Mouse (Mus musculus) common myeloid progenitor, adult 5-6 weeks (primary cell): Measurements from ENCODE around the gene Gp9. TPM values are rescaled to one million over a fixed set of nuclear protein-coding genes. Genes with fewer than 3 reads are reported as not detected.
A peak's percentile ranks its signal among the peaks of the same experiment; 100 is the strongest.

Source experiments
- ATAC-seq: replicated peaks from 2 replicates; pipeline ENCODE4 v1.8.0; 2016; ENCODE audit warnings: low read depth, mild to moderate bottlenecking, moderate TSS enrichment, inconsistent platforms; ENCODE audit not compliant: poor library complexity, severe bottlenecking
- total RNA-seq: library from RNA; stranded (forward); fragments of 200-1000, 187-1606 nt; gene quantifications from 2 replicates; pipeline ENCODE4 v1.2.3, GENCODE M21; 2017

Gene Gp9
- total RNA-seq, 1 experiment from 2014 or later: 13.4 TPM

DNA sequence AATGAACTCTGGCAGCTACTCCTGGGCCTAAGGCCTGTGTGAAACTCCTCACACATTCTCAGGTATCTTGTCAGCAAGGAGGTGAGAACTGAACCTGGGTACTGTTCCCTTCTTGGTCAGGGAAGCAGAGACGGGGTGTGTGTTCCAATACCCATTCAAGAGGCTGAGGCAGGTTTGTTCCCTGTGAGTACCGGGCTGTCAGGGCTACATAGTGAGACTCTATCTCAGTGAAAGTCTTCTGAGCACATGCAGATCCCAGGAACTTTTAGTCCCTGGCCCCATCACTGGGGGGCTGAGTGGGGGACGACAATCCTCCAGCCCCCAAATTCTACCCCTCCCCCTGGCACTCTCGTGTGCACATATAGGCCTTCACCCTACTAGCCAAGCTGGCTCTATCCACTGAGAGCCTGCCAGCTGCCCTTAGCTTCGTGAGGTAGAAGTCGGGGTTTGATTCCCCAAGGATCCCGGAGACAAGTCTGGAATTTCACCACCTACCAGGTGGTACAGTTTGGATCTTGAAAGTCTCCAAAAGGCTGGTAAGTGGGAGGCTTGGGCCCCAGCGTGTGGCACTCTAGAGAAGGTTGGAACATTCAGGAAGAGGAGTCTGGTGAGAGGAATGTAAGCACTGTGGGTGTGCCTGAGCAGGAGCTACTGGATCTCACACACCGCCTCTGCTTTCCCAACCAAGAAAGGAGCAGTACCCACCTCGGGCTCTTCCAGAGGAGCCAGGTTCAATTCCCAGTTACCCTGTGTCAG lies 2.9 kb downstream of the Gp9 start:
- ATAC-seq: no peak

DNA sequence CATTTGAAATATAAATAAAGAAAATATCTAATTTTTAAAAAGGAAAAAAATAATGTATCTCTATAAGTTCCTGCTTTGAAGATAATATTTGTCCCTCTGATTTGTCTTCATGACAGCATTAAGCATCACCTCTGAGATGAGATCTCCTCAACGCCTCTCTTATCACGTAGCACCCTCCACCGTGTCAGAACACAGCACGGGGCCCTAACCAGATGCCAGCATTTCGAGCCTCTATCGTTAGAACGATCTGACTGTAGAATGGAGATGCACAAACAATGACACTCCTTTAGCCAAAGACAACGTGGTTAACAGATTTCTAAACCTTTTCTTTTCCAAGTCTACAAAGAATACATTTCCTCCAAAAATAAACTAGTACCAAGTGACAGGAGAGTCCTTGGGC lies 6.2 kb downstream of the Gp9 start:
- ATAC-seq: no peak

DNA sequence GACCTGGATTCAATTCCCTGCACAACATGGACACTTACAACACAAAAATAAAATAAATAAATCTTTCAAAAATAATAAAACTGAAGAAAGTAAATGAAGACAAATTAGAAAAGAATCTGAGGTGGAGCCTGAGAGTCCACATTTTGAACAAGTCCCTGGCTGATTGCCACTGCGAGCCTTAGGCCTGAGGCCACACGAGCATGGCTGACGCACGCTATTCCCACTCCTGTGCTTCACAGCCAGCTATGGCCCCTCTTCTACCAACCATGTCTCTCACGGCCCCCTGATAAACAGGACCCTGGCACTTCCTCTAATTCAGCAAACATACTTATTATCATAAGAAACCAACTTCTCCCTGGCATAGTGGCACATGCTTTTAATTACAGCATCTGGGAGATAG lies 8.7 kb downstream of the Gp9 start:
- no peak for ATAC-seq

DNA sequence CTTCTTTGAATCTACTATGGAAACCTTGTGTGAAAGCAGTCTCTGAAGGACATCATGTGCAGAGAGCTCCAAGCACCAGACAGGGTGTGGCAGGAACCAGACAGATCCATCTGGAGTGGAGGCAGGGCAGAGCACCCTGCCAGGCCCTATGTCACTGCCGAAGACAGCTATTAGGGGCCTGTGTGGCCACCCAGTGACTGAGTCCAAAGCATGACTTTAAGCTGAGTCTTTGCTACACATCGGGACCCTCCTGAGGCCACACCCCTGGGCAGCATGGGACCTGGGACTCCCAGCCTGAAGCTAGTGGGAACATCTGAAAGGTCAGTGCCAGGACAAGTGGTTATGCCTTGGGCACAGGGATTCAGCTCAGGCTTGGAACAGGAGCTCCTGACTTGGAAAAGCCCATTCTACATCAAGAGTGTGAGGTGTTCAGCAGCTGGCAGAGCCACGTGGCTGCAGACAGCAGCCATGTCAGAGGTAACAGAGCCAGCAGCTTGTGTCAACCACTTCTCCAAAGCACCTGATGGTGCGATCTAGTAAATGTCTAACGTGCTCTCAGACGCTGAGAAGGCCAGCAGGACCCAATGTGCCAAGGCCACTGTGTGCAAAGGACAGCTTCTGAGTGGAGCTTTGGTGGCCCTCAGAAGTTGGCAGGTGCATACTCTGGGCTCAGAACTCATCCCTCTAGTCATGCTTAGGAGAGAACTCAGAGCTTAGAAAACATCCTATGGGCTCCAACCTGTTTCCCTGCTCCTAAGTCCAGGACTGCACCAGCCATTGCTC lies 9.4 kb downstream of the Gp9 start:
- ATAC-seq: no peak

DNA sequence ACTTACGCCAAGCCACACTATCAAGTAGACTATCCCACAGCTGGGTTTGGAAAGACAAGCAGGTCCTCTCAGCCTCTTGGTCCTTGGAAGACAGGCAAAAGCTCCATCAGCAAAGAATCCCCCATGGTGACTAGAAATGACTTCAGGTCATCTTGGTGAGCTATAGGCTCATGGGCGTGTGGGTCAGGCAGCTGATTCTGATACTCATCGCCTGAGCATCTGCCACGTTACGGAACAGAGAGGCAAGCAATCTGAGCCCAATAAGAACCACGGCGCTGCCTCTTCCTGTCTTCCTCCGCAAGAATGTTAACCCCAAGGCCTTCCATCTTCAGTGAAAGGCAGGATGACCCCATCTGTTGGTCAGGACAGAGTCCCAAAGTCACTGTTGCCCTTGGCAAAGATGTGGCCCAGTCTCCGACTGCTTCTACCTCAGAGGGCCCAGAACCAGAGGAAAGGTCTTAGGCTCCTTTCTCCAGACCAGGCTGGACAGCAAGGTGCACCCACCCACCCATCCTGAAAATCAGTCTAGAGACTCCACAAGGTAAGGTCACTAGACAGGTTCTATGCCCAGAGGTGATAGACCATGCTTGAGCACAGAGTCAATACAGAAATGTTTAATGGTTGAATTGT lies 10.5 kb downstream of the Gp9 start:
- ATAC-seq: no peak

DNA sequence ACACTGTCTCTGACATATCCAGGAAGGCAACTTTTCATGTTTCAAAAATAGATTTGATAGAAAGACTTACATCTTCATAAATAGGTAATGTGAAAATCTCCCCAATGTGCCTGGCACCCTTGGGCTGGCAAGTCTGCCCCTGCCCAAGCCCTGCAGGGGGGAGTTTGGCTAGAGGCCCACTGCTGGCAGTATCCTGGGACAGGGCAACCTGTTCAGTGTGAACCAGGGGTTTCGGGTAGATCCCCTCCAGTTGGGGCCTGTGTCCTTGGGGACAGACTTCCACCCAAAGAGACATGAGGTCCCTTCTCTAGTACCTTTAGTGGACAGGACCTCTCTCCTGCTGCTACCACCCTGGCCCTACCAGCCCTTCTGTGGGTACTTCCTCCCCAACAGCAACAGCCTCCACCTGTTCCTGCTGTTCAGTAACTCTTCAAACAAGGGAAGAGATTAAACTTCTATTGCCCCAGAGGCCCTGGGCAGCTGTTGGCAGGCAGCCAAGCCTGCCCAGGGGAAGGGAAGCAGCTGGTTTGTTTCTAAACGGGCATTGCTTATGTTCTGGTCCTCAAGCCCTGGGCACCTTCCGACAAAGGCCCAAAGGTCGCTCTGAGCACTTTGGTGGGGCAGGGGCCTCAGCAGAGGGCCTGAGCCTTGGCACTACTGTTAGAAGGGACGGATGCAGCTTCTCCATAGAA lies 11.2 kb downstream of the Gp9 start:
- peak; percentile 45 for ATAC-seq

DNA sequence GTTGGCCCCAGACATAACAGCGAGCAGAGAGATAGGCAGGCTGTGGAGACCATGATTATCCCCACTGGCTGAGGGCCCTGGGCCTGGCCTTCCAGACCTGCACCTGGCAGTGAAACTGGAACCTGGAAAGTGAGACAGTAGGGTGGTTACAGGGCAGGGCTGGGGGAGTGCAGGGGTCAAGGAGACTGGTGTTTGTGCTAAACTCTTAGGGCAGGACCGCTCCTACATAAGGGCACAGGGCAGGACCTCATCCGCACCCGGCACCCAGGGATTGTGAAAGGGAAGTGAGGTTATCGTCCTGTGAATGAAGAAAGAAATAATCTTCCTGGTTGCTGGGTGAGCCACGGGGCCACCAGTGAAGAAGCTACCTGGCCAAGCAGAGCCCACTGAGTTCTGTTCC lies 11.9 kb downstream of the Gp9 start:
- ATAC-seq: no peak

DNA sequence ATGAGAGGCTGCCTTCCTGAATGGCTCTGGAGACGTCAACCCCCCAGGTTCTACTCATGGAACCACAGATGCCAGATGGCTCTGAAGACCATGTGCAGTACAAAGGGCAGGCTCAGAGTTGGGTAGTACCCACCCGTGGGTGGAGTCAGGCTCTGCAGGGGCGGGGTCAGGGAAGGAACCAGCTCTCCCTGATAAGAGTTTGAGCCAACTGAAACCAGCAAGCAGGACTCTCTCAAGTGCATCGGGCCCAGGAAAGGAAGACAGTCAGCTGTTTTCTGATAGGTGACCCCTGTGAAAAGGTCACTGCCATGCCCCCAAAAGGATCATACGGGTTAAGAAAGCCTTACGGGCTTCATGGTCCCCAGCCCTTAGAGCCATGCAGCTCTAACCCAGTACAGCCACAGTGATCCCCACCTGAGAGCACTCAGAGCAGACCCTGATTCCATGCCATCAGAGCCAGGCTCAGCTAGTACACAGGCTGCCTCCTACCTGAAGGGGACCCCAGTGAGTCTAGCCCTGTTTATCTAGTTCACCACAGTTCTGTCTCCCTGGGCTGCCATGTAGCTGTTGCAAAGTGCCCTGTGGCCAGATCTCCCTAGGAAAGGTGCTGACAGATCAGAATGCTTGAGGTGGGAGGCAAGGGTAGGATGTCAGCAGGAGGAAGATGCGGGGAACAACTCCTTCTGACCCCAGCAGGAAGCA lies 13.1 kb downstream of the Gp9 start:
- peak; percentile 79 for ATAC-seq

DNA sequence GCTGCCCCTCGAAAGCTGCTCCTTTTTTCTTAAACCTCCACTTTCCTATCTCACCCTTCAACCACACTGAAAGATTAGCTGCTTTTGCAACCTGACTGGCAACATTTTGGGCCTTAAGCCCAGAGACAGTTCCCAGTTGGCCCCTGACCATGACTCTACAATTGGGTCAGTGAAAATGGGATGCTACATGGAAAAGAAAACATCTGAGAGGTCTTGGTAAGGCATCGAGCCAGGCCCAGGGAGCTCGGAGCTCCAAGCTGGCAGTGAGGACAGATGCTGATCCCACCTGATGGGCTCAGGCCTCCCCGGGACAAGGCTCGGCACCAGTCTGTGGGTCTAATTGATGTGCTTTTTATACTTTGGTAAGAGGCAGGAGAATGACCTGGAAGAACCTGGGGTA lies 14.0 kb downstream of the Gp9 start:
- no peak for ATAC-seq

DNA sequence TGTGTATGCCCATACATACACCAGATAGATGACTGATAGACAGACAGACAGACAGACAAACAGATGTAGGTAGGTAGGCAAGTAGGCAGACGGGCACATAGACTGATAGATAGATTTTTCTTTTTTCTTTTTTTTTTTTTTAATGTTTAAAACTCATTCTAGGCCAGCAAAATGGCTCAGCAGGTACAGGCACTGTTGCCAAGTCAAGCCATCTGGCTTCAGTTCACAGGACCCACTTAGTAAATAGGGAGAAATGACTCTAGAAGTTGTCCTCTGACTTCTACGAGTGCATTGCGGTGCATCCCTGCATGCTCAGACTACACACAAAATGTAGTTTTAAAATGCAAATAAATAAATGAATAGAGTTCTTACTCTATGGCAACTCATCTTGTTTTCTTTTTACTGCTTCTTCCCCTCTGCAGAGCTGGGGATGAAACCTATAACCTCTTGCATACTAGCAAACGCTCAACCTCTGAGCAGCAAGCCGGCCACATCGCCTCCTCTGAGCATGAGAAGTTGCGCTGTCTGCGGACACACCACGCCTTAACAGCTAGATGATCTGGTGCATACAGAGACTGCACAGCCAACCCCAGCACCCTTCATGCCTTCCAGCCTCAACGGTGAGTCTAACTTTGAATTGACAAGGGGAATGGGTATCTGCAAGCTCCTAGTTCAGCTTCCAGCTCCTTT lies 16.1 kb downstream of the Gp9 start:
- ATAC-seq: no peak

DNA sequence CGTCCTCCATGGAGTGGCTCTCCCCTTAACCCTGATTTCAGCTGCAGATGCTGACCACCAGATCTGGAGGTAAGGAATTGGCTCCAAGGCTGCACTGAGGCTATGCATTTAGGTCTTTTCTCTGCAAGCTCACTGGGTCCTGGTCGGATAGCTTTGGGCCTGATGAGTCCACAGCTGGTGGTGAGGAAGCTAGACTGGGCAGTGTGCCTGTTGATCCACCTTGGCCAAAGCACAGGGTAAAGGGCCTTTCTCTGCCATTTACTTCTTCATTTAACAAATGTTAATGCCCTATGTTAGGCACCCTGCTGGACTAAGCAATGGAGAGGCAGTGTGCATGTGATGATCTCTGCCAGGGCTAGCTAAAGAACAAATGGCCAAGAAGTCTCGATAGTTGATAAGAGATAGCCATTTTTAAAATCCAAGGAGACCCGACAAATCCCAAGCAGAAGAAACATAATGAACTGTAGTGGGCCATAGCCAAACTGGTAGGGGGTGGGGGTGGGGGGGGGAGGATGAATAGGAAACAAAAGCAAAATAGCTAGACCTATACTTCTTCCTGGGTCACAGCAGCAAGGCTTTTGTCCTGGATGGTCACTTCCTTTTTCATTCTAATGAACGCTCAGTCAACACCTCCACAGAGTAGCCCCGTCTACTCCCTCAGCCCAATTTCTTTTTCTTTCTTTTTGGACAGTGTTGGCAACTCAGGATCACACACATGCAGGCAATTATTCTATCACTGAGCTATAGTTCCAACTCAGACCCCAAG lies 17.7 kb downstream of the Gp9 start:
- no peak for ATAC-seq

DNA sequence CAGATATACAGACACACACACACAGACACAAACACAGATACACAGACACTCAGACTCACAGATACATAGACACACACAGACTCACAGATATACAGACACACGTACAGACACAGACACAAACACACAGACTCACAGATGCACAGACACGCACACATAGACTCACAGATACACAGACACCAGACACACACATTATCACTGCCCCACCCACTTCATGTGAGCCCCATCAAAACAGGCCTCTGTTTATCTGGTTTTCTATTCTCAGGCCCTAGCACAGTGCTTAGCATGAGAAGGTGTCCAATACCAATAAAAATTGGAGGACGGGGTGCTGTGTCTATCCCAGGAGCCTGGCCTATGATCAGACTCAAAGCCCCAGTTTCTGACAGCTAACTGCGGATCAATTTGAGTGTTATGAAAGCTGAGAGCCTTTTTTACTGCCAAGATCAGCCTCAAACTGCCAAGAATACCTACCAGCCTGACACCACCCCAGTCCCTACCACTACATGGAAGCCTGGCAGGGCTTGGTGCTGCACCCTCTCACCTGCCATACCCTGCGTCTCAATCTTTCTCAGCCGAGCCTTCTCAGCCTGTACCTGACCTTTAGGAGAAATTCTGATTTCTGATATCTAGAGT lies 18.5 kb downstream of the Gp9 start:
- no peak for ATAC-seq

DNA sequence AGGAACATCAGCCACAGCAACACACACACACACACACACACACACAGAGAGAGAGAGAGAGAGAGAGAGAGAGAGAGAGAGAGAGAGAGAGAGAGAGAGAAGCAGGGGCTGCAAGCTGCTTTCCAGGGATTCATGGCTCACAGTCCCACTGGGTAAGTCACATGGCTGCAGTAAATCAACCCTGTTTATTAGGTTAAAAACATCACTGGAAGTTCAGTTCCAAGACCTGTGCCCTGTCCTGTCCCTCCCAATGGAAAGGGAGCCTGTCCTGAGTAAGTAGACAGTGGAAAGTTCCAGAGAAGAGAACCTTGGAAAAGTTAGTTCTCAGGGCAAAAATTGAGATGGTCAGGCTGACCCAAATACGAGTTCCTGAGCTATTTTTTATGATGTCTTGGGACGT lies 19.4 kb downstream of the Gp9 start:
- no peak for ATAC-seq

DNA sequence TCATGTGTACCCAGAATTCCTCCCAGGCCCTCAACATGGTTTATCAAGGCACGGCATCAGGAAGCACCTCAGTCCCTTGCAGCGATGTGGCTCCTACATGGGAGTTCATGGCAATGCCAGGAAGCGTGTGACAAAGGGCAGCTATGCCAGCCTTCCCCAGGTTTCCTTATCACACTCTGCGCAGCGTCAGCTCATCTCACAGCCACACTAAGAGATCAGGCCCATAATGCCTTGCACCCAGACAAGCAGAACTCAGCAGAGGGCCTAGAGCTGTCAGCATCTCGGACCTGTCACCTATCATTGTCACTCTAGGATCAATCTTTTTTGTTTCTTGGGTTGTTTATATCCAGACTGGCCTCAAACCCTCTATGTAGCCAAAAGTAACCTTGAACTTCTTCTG lies 21.7 kb downstream of the Gp9 start:
- ATAC-seq: peak; percentile 42; the same call in 1 of the 2 replicates

DNA sequence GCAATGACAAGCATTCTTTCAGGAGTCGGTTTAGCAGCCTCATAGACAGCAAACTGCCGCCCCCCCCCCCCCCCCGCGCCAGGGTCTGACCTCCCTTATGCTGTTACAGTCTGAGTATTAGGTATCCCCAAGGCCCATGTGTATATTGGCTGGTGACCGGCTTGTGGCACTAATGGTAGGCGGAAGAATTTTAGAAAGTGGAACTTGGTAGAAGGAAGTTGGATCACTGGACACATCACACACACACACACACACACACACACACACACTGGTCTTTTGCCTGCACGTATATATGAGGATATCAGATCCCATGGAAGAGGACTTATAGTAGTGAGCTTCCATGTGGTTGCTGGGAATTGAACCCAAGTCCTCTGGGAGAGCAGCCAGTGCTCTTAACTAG lies 24.6 kb downstream of the Gp9 start:
- ATAC-seq: no peak

DNA sequence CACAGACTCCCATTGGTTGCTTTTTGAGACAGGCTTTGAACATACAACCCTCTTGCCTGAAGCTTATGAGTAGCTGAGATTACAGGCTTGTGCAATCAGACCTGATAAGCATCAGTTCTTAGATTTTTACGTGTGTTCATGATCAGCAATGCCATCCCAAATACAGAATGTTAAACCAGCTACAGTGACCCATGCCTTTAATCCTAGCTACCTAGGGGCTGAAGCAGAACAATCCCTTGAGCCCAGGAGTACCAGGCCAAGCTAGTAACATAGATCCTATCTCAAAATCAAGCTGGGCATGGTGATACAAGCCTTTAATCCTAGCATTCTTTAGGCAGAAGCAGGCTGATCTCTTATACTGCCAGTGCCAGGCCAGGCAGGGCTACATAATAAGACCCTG lies 26.2 kb downstream of the Gp9 start:
- ATAC-seq: no peak

DNA sequence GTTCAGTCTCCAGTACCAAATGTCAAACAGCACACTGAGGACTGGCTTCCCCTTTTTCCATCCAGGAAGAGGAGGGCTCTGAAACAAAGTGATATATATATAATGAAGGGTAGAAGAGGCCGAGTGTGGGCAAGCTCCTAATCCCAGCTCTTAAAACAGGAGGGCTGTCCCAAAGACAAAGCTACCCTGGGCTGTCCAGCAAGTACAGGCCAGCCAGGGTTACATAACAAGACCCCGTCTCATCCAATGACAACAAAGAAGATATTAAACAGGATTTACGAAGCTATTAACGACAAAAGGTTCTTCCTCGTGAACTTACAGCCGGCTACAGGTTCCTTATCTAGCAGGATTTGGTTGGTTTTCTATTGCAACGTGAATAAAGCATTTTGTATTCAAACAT lies 27.0 kb downstream of the Gp9 start:
- no peak for ATAC-seq

DNA sequence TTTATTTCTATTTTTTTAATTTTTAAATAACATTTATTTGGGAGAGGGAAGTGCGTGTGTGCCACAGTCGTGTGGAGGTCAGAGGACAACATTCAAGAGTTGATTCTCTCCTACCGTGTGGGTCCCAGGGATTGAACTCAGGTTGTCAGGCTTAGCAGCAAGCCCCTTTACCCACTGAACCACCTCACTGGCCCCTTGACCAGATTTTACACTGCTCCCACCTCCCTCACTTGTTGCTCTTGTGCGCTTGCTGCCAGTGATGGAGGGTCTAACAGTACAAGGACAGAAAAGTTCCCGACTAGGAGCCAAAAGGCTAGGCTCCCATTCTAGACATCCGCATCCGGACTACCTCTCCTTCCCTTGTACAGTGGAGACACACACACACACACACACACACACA lies 27.6 kb downstream of the Gp9 start:
- no peak for ATAC-seq
